Mouse (Mus musculus) splenic B cell, adult 2 months (primary cell): ENCODE data around the gene Smpd1.

Experiments used
- DNase-seq: peaks from one replicate; pipeline ENCODE4 v3.0.0-alpha.2; 2011; ENCODE audit warnings: low read depth, low spot score
- H3K27me3 ChIP-seq: 2 replicates; pipeline ENCODE4 v1.6.1; 2012; ENCODE audit warnings: mild to moderate bottlenecking, low read length, moderate library complexity, mixed read lengths; ENCODE audit not compliant: control insufficient read depth, poor library complexity, insufficient read depth, severe bottlenecking
- H3K36me3 ChIP-seq: 2 replicates; pipeline ENCODE4 v1.6.1; 2012; ENCODE audit warnings: mild to moderate bottlenecking, low read length, moderate library complexity, mixed read lengths; ENCODE audit not compliant: control insufficient read depth, poor library complexity, insufficient read depth, severe bottlenecking

Smpd1 gene

GRCm38 (mm10) chr7:105554212-105554942 lies at the start of gene Smpd1:
Gene Smpd1 (plus strand): TSS chr7:105554360.
- H3K36me3 ChIP-seq, result no peaks in the 10 kb centered on the region; the same call in 1 of the 2 replicates
- peak; percentile 93 for DNase-seq
- no peaks in the 10 kb centered on the region for H3K27me3 ChIP-seq

GRCm38 (mm10) chr7:105507257-105507656 lies 46.9 kb upstream of the Smpd1 start:
- no peaks in the 10 kb centered on the region for H3K27me3 ChIP-seq
- no peak for DNase-seq
- no peaks in the 10 kb centered on the region for H3K36me3 ChIP-seq

GRCm38 (mm10) chr7:105510143-105510542 lies 44.0 kb upstream of the Smpd1 start:
- no peaks in the 10 kb centered on the region for H3K27me3 ChIP-seq
- DNase-seq, result no peak
- no peaks in the 10 kb centered on the region for H3K36me3 ChIP-seq

- Histone ChIP-seq H3K27me3 (no peaks in the 10 kb centered on the region), H3K36me3 (no peaks in the 10 kb centered on the region)
- DNase-seq, result no peak
These were observed 40.3 kb upstream of the Smpd1 start for GRCm38 (mm10) chr7:105513845-105514291.

GRCm38 (mm10) chr7:105514561-105514960 lies 39.6 kb upstream of the Smpd1 start:
- Histone ChIP-seq H3K36me3 (no peaks in the 10 kb centered on the region), H3K27me3 (no peaks in the 10 kb centered on the region)
- DNase-seq, result no peak

GRCm38 (mm10) chr7:105515178-105515577 lies 39.0 kb upstream of the Smpd1 start:
- H3K27me3 ChIP-seq, result no peaks in the 10 kb centered on the region
- no peaks in the 10 kb centered on the region for H3K36me3 ChIP-seq
- peak; percentile 69 for DNase-seq

GRCm38 (mm10) chr7:105516669-105517360 lies 37.3 kb upstream of the Smpd1 start:
- H3K27me3 ChIP-seq, result no peaks in the 10 kb centered on the region
- no peak for DNase-seq
- H3K36me3 ChIP-seq, result no peaks in the 10 kb centered on the region

- no peak for DNase-seq
- Histone ChIP-seq H3K27me3 (no peaks in the 10 kb centered on the region), H3K36me3 (no peaks in the 10 kb centered on the region)
These were observed 34.8 kb upstream of the Smpd1 start for GRCm38 (mm10) chr7:105519336-105519735.

GRCm38 (mm10) chr7:105519771-105520170 lies 34.4 kb upstream of the Smpd1 start:
- no peak for DNase-seq
- H3K27me3 ChIP-seq, result no peaks in the 10 kb centered on the region
- no peaks in the 10 kb centered on the region for H3K36me3 ChIP-seq

GRCm38 (mm10) chr7:105520201-105520600 lies 34.0 kb upstream of the Smpd1 start:
- H3K36me3 ChIP-seq, result no peaks in the 10 kb centered on the region
- no peaks in the 10 kb centered on the region for H3K27me3 ChIP-seq
- no peak for DNase-seq

GRCm38 (mm10) chr7:105524222-105524621 lies 29.9 kb upstream of the Smpd1 start:
- no peak for DNase-seq
- no peaks in the 10 kb centered on the region for H3K36me3 ChIP-seq
- no peaks in the 10 kb centered on the region; the same call in 1 of the 2 replicates for H3K27me3 ChIP-seq

- DNase-seq, result peak; percentile 12
- no peaks in the 10 kb centered on the region for H3K36me3 ChIP-seq
These were observed 26.7 kb upstream of the Smpd1 start for GRCm38 (mm10) chr7:105527306-105527937.

GRCm38 (mm10) chr7:105528094-105528493 lies 26.1 kb upstream of the Smpd1 start:
- no peak for DNase-seq
- no peaks in the 10 kb centered on the region for H3K36me3 ChIP-seq
- no peaks in the 10 kb centered on the region; the same call in 1 of the 2 replicates for H3K27me3 ChIP-seq

More at GRCm38 (mm10) chr7:105527306-105527937, 26.7 kb upstream of the Smpd1 start:
- H3K27me3 ChIP-seq, result no peaks in the 10 kb centered on the region; the same call in 1 of the 2 replicates

- Histone ChIP-seq H3K27me3 (no peaks in the 10 kb centered on the region), H3K36me3 (no peaks in the 10 kb centered on the region)
- DNase-seq, result peak; percentile 52
These were observed 20.0 kb upstream of the Smpd1 start for GRCm38 (mm10) chr7:105534162-105534561.

GRCm38 (mm10) chr7:105545986-105546385 lies 8.2 kb upstream of the Smpd1 start:
- Histone ChIP-seq H3K36me3 (no peaks in the 10 kb centered on the region), H3K27me3 (no peaks in the 10 kb centered on the region)
- DNase-seq, result no peak
